Mouse (Mus musculus): ENCODE results near the gene Arhgef9. TPM values are rescaled to one million over a fixed set of nuclear protein-coding genes. Genes with fewer than 3 reads are reported as not detected.

Gene Arhgef9
- polyA plus RNA-seq, 1 experiment from 2014 or later, result 10.0 TPM

DNA sequence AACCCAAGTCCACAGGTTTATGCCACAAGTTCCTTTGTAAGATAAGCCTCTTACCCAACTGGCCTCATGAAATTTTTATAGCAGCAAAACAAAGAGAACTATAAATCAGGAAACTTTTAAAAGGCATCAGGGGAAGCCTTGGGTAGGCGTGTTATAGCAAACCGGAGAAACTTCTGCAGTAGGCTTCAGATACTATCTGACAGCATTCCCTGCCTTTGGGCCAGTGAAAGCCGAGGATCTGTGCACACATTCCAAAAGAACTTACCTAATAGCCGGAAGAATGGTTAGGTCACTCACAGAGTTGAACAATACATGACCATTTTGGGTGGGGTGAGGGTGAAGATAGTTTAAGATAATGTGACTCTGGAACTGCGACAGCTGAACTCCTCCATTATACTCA is 168.7 kb downstream of the Arhgef9 start:
- Histone ChIP-seq H3K4me3 (ENCODE audit: low read depth, low read length) (no peak overlapping the region), H3K4me2 (no peak overlapping the region), H3K9me3 (replicated peaks; ENCODE audit: control insufficient read depth, low read length) (no peaks in the 10 kb centered on the region), H3K9ac (ENCODE audit: low read depth, low read length) (no peak overlapping the region), H3K27me3 (ENCODE audit: control insufficient read depth, insufficient read depth, low read length) (no peaks in the 10 kb centered on the region), H3K4me1 (ENCODE audit: control insufficient read depth, insufficient read depth, low read length) (no peaks in the 10 kb centered on the region), H3K27ac (ENCODE audit: low read depth, low read length) (no peak overlapping the region), H3K36me3 (ENCODE audit: control insufficient read depth, insufficient read depth, low read length) (no peaks in the 10 kb centered on the region)
- 69% methylated on average over 5 of the region's 5 CpGs for WGBS (ENCODE audit: insufficient replicate concordance)
- no peak for ATAC-seq (replicated peaks; ENCODE audit: insufficient number of reproducible peaks, low FRiP score, low TSS enrichment)

DNA sequence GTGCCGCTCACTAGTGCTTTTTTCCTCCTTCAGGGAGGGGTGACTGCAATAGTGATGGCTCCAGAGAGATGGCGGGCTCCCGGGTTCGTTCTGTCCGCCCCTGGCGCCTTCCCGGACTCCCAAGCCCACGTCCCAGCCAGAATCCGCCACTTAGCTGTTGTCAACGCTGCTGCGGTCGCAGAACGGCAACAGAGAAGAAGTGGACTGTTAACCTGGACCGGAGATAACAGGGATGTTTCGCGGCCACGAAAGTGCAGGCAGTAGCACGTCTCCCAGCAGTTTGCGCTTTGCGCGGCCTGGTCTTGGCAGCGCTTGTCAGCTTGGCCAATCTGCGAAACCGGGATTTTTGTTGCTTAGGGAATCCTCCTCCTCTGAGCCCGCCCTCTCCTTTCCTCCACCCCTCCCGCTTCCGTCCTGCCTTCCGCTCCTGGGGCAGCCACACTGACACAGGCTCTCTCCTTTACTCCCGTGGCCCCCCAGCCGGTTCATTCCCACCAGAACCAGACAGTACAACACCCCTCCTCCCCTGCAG is 170.2 kb downstream of the Arhgef9 start, which contains the start of gene Spin4:
TSS of gene Spin4 (minus strand) at position 322 of the 532 bp plus-strand sequence.
- no peaks in the 10 kb centered on the region for H3K36me3 ChIP-seq (ENCODE audit: control insufficient read depth, insufficient read depth, low read length)
- peak within 1 kb of the TSS; percentile 76 for H3K9ac ChIP-seq (ENCODE audit: low read depth, low read length)
- H3K4me1 ChIP-seq (ENCODE audit: control insufficient read depth, insufficient read depth, low read length), result no peaks in the 10 kb centered on the region
- H3K9me3 ChIP-seq (replicated peaks; ENCODE audit: control insufficient read depth, low read length), result no peaks in the 10 kb centered on the region
- H3K4me3 ChIP-seq (ENCODE audit: low read depth, low read length), result peak within 1 kb of the TSS; percentile 52
- ATAC-seq (replicated peaks; ENCODE audit: insufficient number of reproducible peaks, low FRiP score, low TSS enrichment), result peak; percentile 91
- H3K27ac ChIP-seq (ENCODE audit: low read depth, low read length), result peak within 1 kb of the TSS; percentile 90
- no peaks in the 10 kb centered on the region for H3K27me3 ChIP-seq (ENCODE audit: control insufficient read depth, insufficient read depth, low read length)
- 10% methylated on average over 29 of the region's 30 CpGs for WGBS (ENCODE audit: insufficient replicate concordance)
- peak within 1 kb of the TSS; percentile 72 for H3K4me2 ChIP-seq

DNA sequence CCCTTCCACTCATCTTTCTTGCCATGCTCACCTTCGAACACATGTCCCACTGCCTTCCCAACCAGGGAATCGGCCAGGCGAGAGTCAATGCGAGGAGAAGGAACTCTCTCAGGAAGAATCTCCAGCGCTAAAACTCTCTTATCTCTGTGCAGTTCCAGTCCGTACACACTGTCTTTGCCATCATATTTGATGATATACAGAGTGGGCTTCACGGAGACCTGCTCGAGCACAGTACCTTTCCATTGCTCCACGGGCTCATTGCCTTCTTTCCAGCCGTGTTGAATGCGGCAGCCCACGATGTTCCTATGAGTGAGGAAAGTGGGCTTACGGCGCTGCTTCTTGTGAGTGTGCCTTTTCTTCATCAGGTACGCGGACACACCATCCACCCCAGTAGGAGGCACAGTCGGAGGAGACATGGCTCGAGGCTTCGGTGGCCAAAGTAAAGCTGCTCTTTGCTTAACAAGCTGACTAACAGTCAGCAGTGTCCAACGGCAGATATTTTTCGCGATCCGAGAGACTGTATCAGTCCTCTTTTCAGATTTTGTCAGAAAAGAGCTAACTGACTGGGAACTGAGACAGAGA is 170.8 kb downstream of the Arhgef9 start:
- Histone ChIP-seq H3K9me3 (replicated peaks; ENCODE audit: control insufficient read depth, low read length) (no peaks in the 10 kb centered on the region), H3K36me3 (ENCODE audit: control insufficient read depth, insufficient read depth, low read length) (no peaks in the 10 kb centered on the region), H3K4me3 (ENCODE audit: low read depth, low read length) (peak overlapping the region; percentile 52), H3K9ac (ENCODE audit: low read depth, low read length) (peak overlapping the region; percentile 76), H3K4me1 (ENCODE audit: control insufficient read depth, insufficient read depth, low read length) (no peaks in the 10 kb centered on the region), H3K4me2 (peak overlapping the region; percentile 72), H3K27ac (ENCODE audit: low read depth, low read length) (peak overlapping the region; percentile 90), H3K27me3 (ENCODE audit: control insufficient read depth, insufficient read depth, low read length) (no peaks in the 10 kb centered on the region)
- no peak; the same call in 1 of the 2 replicates for ATAC-seq (replicated peaks; ENCODE audit: insufficient number of reproducible peaks, low FRiP score, low TSS enrichment)
- 23% methylated on average over 23 of the region's 23 CpGs for WGBS (ENCODE audit: insufficient replicate concordance)

DNA sequence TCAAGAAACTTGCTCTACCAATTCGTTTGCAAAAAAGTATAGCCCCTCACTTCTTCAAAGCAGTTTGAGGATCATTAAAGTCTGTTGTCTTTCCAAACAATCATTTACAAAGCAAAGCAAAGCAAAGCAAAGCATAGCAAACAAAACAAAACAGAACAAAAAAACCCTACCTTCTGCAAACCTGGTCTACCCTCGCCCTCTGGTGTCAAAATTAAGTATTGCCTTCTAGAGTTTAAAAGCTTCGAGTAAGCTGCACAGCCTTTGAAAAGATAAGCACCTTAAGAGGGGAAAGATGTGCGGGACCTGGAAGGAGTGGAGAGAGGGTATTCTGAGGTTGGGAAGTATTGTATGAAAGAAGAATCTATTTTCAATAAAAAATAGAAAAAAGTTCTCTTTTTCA is 184.6 kb downstream of the Arhgef9 start:
- Histone ChIP-seq H3K36me3 (ENCODE audit: control insufficient read depth, insufficient read depth, low read length) (no peaks in the 10 kb centered on the region), H3K4me2 (no peak overlapping the region), H3K9me3 (replicated peaks; ENCODE audit: control insufficient read depth, low read length) (no peaks in the 10 kb centered on the region), H3K27me3 (ENCODE audit: control insufficient read depth, insufficient read depth, low read length) (no peaks in the 10 kb centered on the region), H3K4me3 (ENCODE audit: low read depth, low read length) (no peak overlapping the region), H3K9ac (ENCODE audit: low read depth, low read length) (no peak overlapping the region), H3K4me1 (ENCODE audit: control insufficient read depth, insufficient read depth, low read length) (no peaks in the 10 kb centered on the region), H3K27ac (ENCODE audit: low read depth, low read length) (no peak overlapping the region)
- 19% methylated on average over 4 of the region's 4 CpGs for WGBS (ENCODE audit: insufficient replicate concordance)
- ATAC-seq (replicated peaks; ENCODE audit: insufficient number of reproducible peaks, low FRiP score, low TSS enrichment), result no peak

Other genes with a start within 250 kb of the Arhgef9 start
- gene Spin4, start 170.2 kb downstream of the Arhgef9 start, polyA plus RNA-seq (2014; fragmentation: Nextera tagmentation; extraction: Ambion mirVana), result 4.8 and 6.9 TPM in 2 replicates
- 6.5 and 7.8 TPM in 2 replicates for gene Amer1, start 248.0 kb upstream of the Arhgef9 start, polyA plus RNA-seq (2014; fragmentation: Nextera tagmentation; extraction: Ambion mirVana)

All from heart, embryonic 11.5 days (tissue).